Mouse (Mus musculus) forebrain, embryonic 16.5 days (tissue): ENCODE measurements around the gene Chst14. TPM values are rescaled to one million over a fixed set of nuclear protein-coding genes. Genes with fewer than 3 reads are reported as not detected.
A peak's percentile ranks its signal among the peaks of the same experiment; 100 is the strongest.

Experiments used
- ATAC-seq: fragments of 200-750 bp; cut with Nextera tagmentation; 2 replicates; pipeline ENCODE4 v1.8.0; 2017; ENCODE audit warnings: mild to moderate bottlenecking, moderate library complexity
- H3K27ac ChIP-seq: fragments of 300-500 bp; sonication (generic); 2 replicates; pipeline ENCODE4 v1.5.1; 2014; ENCODE audit warnings: low read length, control low read depth
- H3K27me3 ChIP-seq: fragments of 300-500 bp; sonication (generic); replicated peaks from 2 replicates; pipeline ENCODE4 v1.6.1; 2014; ENCODE audit warnings: low read length; ENCODE audit not compliant: control insufficient read depth, insufficient read depth
- H3K36me3 ChIP-seq: fragments of 300-500 bp; sonication (generic); 2 replicates; pipeline ENCODE4 v1.6.1; 2014; ENCODE audit not compliant: control insufficient read depth, insufficient read depth
- H3K4me1 ChIP-seq: fragments of 300-500 bp; sonication (generic); replicated peaks from 2 replicates; pipeline ENCODE4 v1.6.1; 2014; ENCODE audit warnings: low read length; ENCODE audit not compliant: control insufficient read depth, insufficient read depth
- H3K4me2 ChIP-seq: fragments of 300-500 bp; sonication (generic); 2 replicates; pipeline ENCODE4 v1.6.1; 2014; ENCODE audit warnings: mild to moderate bottlenecking, low read length, control low read depth
- H3K4me3 ChIP-seq: fragments of 300-500 bp; sonication (generic); replicated peaks from 2 replicates; pipeline ENCODE4 v1.5.1; 2014; ENCODE audit warnings: mild to moderate bottlenecking, low read length, control low read depth
- H3K9ac ChIP-seq: fragments of 300-500 bp; sonication (generic); replicated peaks from 2 replicates; pipeline ENCODE4 v1.6.1; 2014; ENCODE audit warnings: low read depth, low read length, control low read depth
- H3K9me3 ChIP-seq: fragments of 300-500 bp; sonication (generic); 2 replicates; pipeline ENCODE4 v1.6.1; 2016; ENCODE audit warnings: low read length; ENCODE audit not compliant: control insufficient read depth
- WGBS: fragments of 180-500 bp; shearing (Covaris S2); extraction: QIAGEN DNeasy Blood & Tissue Kit; methylation state at CpG from one replicate; pipeline ENCODE4 v1.1.7; 2014; 5-methylcytosine and 5-hydroxymethylcytosine counted together
- polyA plus RNA-seq: library from polyadenylated mRNA; unstranded; fragments of >200 nt; fragmentation: Nextera tagmentation; extraction: Ambion mirVana; gene quantifications from 2 replicates; pipeline ENCODE4 v1.2.1, GENCODE M21; 2015

Chst14 gene
- polyA plus RNA-seq, 1 experiment from 2014 or later, result 5.4 TPM

- no peaks in the 10 kb centered on the region for H3K9me3 ChIP-seq
- no peaks in the 10 kb centered on the region for H3K36me3 ChIP-seq
- peak overlapping the region; percentile 68 for H3K4me2 ChIP-seq
- H3K27ac ChIP-seq, result peak overlapping the region; percentile 70
- peak; percentile 8 for ATAC-seq
- WGBS, result under 1% methylated on average over 79 of the region's 106 CpGs
- H3K4me1 ChIP-seq, result peaks cover 43% of the 10 kb centered on the region
- peaks cover 31% of the 10 kb centered on the region for H3K27me3 ChIP-seq
- peak overlapping the region; percentile 88 for H3K4me3 ChIP-seq
- peak overlapping the region; percentile 82 for H3K9ac ChIP-seq
These were observed 24.0 kb upstream of the Chst14 start for GRCm38 (mm10) chr2:118902051-118903025.

DNA sequence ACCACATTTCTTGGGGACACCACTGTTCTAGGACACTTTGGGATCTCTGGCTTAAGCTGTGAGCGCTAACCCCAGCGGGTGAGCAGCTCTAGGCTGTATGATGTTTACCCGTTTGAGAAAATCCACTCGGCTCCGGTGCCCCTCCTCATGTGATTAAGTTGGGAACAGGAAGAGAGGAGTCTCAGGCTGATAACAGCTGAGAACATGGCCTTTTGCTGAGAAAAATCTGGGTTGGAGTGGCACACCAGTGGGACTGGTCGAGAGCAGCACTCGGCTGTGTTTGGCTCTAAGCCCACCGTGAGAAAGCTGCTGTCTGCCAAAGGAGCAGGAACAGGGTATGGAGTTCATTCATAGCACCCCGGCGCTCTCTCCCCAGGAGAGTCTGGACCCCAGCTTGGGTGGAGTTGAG is 23.0 kb upstream of the Chst14 start:
- Histone ChIP-seq H3K9me3 (no peaks in the 10 kb centered on the region), H3K4me2 (peak overlapping the region; percentile 68), H3K27ac (no peak overlapping the region), H3K4me1 (peaks cover 37% of the 10 kb centered on the region), H3K36me3 (no peaks in the 10 kb centered on the region), H3K4me3 (peak overlapping the region; percentile 88), H3K27me3 (peaks cover 23% of the 10 kb centered on the region), H3K9ac (peak overlapping the region; percentile 82)
- no peak for ATAC-seq
- WGBS, result 5% methylated on average over 10 of the region's 10 CpGs

DNA sequence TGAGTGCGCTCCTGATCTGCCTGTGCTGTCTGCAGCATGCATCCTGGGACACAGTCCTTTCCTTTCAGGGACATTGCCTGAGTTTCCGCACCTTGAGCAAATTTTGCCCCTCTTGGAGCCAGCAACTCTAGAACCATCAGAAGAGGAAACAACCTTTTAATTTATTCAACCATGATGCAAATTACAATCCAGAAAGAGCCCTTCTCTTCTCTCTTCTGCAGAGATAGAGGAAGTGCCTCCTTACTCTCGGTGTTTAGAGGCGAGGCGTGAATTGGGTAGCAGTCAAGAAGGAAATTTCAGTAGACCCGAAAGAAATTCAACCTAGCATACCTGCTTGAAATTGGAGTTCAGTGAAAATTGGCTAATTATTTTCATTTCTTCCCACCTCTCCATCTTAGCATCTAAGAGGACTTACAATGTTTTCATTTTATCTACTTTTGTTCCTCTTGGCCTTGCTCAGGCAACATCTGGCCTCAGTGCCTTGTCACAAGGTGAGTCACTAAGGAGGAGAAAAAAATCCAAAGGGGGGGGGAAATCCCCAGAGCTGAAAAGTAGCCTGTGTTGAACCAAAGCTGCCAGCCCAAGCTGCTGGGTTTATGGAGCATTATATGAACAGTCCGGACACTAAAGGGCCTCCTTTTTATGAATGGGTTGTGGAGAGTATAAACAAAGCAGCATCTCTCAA is 20.7 kb upstream of the Chst14 start:
- Histone ChIP-seq H3K9me3 (no peaks in the 10 kb centered on the region), H3K4me1 (peaks cover 29% of the 10 kb centered on the region), H3K27me3 (peaks cover 2% of the 10 kb centered on the region), H3K36me3 (no peaks in the 10 kb centered on the region), H3K9ac (no peak overlapping the region), H3K27ac (no peak overlapping the region), H3K4me3 (no peak overlapping the region), H3K4me2 (no peak overlapping the region)
- no peak for ATAC-seq
- 71% methylated on average over 7 of the region's 7 CpGs for WGBS

- no peak for ATAC-seq
- H3K4me1 ChIP-seq, result peaks cover 26% of the 10 kb centered on the region
- 68% methylated on average over 5 of the region's 5 CpGs for WGBS
These were observed 20.2 kb upstream of the Chst14 start for GRCm38 (mm10) chr2:118906118-118906492.

DNA sequence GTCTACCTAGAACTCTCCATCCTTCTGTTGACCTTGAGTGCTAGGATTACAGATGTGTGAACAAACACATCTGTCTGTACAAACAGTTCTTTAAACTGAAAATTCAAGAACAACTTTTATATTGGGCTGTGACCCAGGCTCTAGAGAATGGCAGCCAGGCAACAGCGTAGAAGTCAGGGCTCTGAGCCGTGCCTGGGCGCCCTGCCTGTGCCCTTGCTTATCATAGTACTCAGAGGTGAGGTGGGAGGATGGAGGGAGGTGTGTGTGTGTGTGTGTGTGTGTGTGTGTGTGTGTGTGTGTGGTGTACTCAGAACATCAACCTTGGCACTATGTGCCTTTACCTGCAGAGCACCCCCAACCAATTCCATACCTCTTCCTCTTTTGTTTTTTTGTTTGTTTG is 18.5 kb upstream of the Chst14 start:
- Histone ChIP-seq H3K9ac (no peak overlapping the region), H3K27me3 (no peaks in the 10 kb centered on the region), H3K27ac (no peak overlapping the region), H3K9me3 (no peaks in the 10 kb centered on the region), H3K4me1 (peaks cover 24% of the 10 kb centered on the region), H3K4me3 (no peak overlapping the region), H3K36me3 (no peaks in the 10 kb centered on the region), H3K4me2 (no peak overlapping the region)
- WGBS, result 91% methylated on average over 3 of the region's 3 CpGs
- ATAC-seq, result no peak

More at GRCm38 (mm10) chr2:118906118-118906492, 20.2 kb upstream of the Chst14 start:
- H3K9ac ChIP-seq, result no peak overlapping the region
- H3K27ac ChIP-seq, result no peak overlapping the region
- H3K27me3 ChIP-seq, result no peaks in the 10 kb centered on the region
- no peak overlapping the region for H3K4me3 ChIP-seq
- H3K36me3 ChIP-seq, result no peaks in the 10 kb centered on the region
- H3K9me3 ChIP-seq, result no peaks in the 10 kb centered on the region
- no peak overlapping the region for H3K4me2 ChIP-seq

DNA sequence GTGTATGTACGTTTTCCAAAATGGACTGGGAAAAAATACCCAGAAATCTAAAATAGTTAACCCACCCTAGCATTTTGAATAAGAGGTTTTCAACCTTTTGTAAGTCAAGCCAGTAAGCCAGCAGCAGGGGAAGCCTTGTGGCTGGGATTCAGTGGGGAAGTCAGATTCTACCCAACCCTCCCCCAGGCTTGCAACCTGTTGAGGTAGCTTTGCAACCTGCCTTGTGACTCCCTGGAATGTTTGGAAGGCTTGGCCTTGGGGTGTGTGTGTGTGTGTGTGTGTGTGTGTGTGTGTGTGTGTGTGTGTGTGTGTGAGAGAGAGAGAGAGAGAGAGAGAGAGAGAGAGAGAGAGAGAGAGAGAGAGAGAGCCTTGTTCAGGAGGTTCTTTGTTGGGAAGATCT is 17.1 kb upstream of the Chst14 start:
- WGBS, result 55% methylated on average over 1 of the region's 1 CpGs
- Histone ChIP-seq H3K27me3 (no peaks in the 10 kb centered on the region), H3K4me1 (peaks cover 23% of the 10 kb centered on the region)

GRCm38 (mm10) chr2:118910605-118911278 is 15.6 kb upstream of the Chst14 start:
- no peaks in the 10 kb centered on the region for H3K9me3 ChIP-seq
- no peaks in the 10 kb centered on the region for H3K27me3 ChIP-seq
- no peak overlapping the region for H3K4me3 ChIP-seq
- no peak overlapping the region for H3K9ac ChIP-seq
- H3K4me2 ChIP-seq, result no peak overlapping the region
- 80% methylated on average over 7 of the region's 7 CpGs for WGBS
- H3K4me1 ChIP-seq, result peaks cover 21% of the 10 kb centered on the region
- no peak for ATAC-seq
- no peak overlapping the region for H3K27ac ChIP-seq
- H3K36me3 ChIP-seq, result no peaks in the 10 kb centered on the region

More for the DNA sequence above, 17.1 kb upstream of the Chst14 start:
- no peak overlapping the region for H3K4me3 ChIP-seq
- no peak for ATAC-seq
- H3K9ac ChIP-seq, result no peak overlapping the region
- no peaks in the 10 kb centered on the region for H3K9me3 ChIP-seq
- no peak overlapping the region for H3K4me2 ChIP-seq
- no peaks in the 10 kb centered on the region for H3K36me3 ChIP-seq
- H3K27ac ChIP-seq, result no peak overlapping the region

GRCm38 (mm10) chr2:118912706-118913105 is 13.6 kb upstream of the Chst14 start:
- H3K27me3 ChIP-seq, result no peaks in the 10 kb centered on the region
- no peaks in the 10 kb centered on the region for H3K36me3 ChIP-seq
- no peak overlapping the region for H3K9ac ChIP-seq
- peaks cover 21% of the 10 kb centered on the region for H3K4me1 ChIP-seq
- WGBS, result 78% methylated on average over 8 of the region's 8 CpGs
- no peak overlapping the region for H3K4me2 ChIP-seq
- H3K4me3 ChIP-seq, result no peak overlapping the region
- ATAC-seq, result no peak
- H3K27ac ChIP-seq, result no peak overlapping the region
- H3K9me3 ChIP-seq, result no peaks in the 10 kb centered on the region
